Mouse (Mus musculus): ENCODE results near the gene Rnf19b. TPM values are rescaled to one million over a fixed set of nuclear protein-coding genes. Genes with fewer than 3 reads are reported as not detected.

The Rnf19b gene
- total RNA-seq (2014; fragmentation: Nextera tagmentation) (10.8 and 14.2 TPM in 2 replicates), total RNA-seq (2017) (76.9 and 87.2 TPM in 2 replicates), polyA plus RNA-seq (2012) (42.8 and 48.1 TPM in 2 replicates)

- Histone ChIP-seq H3K27me3 (ENCODE audit: insufficient read depth, low read length) (no peaks in the 10 kb centered on the region), H3K4me1 (ENCODE audit: insufficient read depth, low read depth, low read length) (peaks cover 50% of the 10 kb centered on the region), H3K9me3 (replicated peaks) (no peaks in the 10 kb centered on the region), H3K4me3 (ENCODE audit: low read depth, low read length) (peak within 1 kb of the TSS; percentile 97), H3K36me3 (replicated peaks) (peaks cover 31% of the 10 kb centered on the region)
- TF ChIP-seq GATA1 (IDR thresholded peaks at IDR 0.05; ENCODE audit: borderline replicate concordance, low read length) (no peak), GATA2 (IDR thresholded peaks at IDR 0.05; ENCODE audit: borderline replicate concordance, low read depth, low read length) (no peak), POLR2AphosphoS5 (IDR thresholded peaks at IDR 0.05; ENCODE audit: insufficient replicate concordance, low read depth, low read length) (no peak), TAL1 (conservative IDR thresholded peaks at IDR 0.05; ENCODE audit: low read depth, low read length) (no peak), CTCF (IDR thresholded peaks at IDR 0.05; ENCODE audit: low read depth, low read length) (no peak)
- peak; percentile 40 for DNase-seq (ENCODE audit: low spot score)
- no peak for ATAC-seq (ENCODE audit: extremely low read depth, insufficient number of reproducible peaks, low FRiP score, poor library complexity, severe bottlenecking)
Measured at GRCm38 (mm10) chr4:129058207-129059092, at the start of gene Rnf19b. Gene Rnf19b, plus strand, starts transcription at chr4:129058271.

GRCm38 (mm10) chr4:129008672-129009071 is 49.4 kb upstream of the Rnf19b start:
- DNase-seq (ENCODE audit: low spot score) (no peak), ATAC-seq (ENCODE audit: extremely low read depth, insufficient number of reproducible peaks, low FRiP score, poor library complexity, severe bottlenecking) (peak; percentile 64)
- no peaks in the 10 kb centered on the region for H3K9me3 ChIP-seq (replicated peaks)
- H3K27me3 ChIP-seq (ENCODE audit: insufficient read depth, low read length), result no peaks in the 10 kb centered on the region
- TF ChIP-seq POLR2AphosphoS5 (IDR thresholded peaks at IDR 0.05; ENCODE audit: insufficient replicate concordance, low read depth, low read length), result no peak
- 0 out of 2 replicates have a peak, but pooled peaks have one; percentile 20 for TF ChIP-seq TAL1 (conservative IDR thresholded peaks at IDR 0.05; ENCODE audit: low read depth, low read length)
- H3K36me3 ChIP-seq (replicated peaks), result peaks cover 93% of the 10 kb centered on the region
- no peak overlapping the region for H3K4me3 ChIP-seq (ENCODE audit: low read depth, low read length)
- peaks cover 54% of the 10 kb centered on the region for H3K4me1 ChIP-seq (ENCODE audit: insufficient read depth, low read depth, low read length)

DNA sequence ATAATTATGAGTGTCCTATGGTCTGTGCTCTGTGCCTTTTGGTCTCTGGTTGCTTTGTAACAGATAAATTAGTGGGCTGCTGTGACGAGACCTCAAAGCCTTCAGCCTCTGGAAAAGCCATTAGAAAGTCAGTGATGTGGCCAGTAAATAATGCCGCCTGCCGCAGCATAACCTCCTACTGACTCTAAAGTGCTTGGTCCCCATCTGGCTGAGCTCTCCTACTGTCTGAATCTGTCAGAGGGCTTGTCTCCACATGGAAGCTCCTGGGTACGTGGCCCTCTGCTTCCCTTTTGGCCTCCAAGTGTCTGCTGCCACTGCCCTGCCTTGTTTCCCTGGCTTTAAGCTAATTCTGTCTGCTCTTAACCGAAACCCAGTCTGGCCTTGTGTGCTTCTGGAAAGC is 48.5 kb upstream of the Rnf19b start:
- H3K36me3 ChIP-seq (replicated peaks), result peaks cover 87% of the 10 kb centered on the region
- no peaks in the 10 kb centered on the region; the same call in 1 of the 2 replicates for H3K27me3 ChIP-seq (ENCODE audit: insufficient read depth, low read length)
- TF ChIP-seq GATA2 (IDR thresholded peaks at IDR 0.05; ENCODE audit: borderline replicate concordance, low read depth, low read length) (no peak), POLR2AphosphoS5 (IDR thresholded peaks at IDR 0.05; ENCODE audit: insufficient replicate concordance, low read depth, low read length) (no peak), GATA1 (IDR thresholded peaks at IDR 0.05; ENCODE audit: borderline replicate concordance, low read length) (no peak), TAL1 (conservative IDR thresholded peaks at IDR 0.05; ENCODE audit: low read depth, low read length) (no peak), CTCF (IDR thresholded peaks at IDR 0.05; ENCODE audit: low read depth, low read length) (no peak)
- peaks cover 50% of the 10 kb centered on the region for H3K4me1 ChIP-seq (ENCODE audit: insufficient read depth, low read depth, low read length)
- ATAC-seq (ENCODE audit: extremely low read depth, insufficient number of reproducible peaks, low FRiP score, poor library complexity, severe bottlenecking), result no peak
- H3K4me3 ChIP-seq (ENCODE audit: low read depth, low read length), result no peak overlapping the region
- no peak for DNase-seq (ENCODE audit: low spot score)
- H3K9me3 ChIP-seq (replicated peaks), result no peaks in the 10 kb centered on the region

GRCm38 (mm10) chr4:129011604-129012121 is 46.4 kb upstream of the Rnf19b start:
- TF ChIP-seq CTCF (IDR thresholded peaks at IDR 0.05; ENCODE audit: low read depth, low read length), result no peak
- no peak for TF ChIP-seq TAL1 (conservative IDR thresholded peaks at IDR 0.05; ENCODE audit: low read depth, low read length)
- TF ChIP-seq POLR2AphosphoS5 (IDR thresholded peaks at IDR 0.05; ENCODE audit: insufficient replicate concordance, low read depth, low read length), result no peak
- no peak for TF ChIP-seq GATA1 (IDR thresholded peaks at IDR 0.05; ENCODE audit: borderline replicate concordance, low read length)
- TF ChIP-seq GATA2 (IDR thresholded peaks at IDR 0.05; ENCODE audit: borderline replicate concordance, low read depth, low read length), result no peak
- DNase-seq (ENCODE audit: low spot score), result no peak
- Histone ChIP-seq H3K4me1 (ENCODE audit: insufficient read depth, low read depth, low read length) (peaks cover 41% of the 10 kb centered on the region), H3K4me3 (ENCODE audit: low read depth, low read length) (no peak overlapping the region), H3K36me3 (replicated peaks) (peaks cover 68% of the 10 kb centered on the region), H3K27me3 (ENCODE audit: insufficient read depth, low read length) (peaks cover 3% of the 10 kb centered on the region), H3K9me3 (replicated peaks) (no peaks in the 10 kb centered on the region)
- peak; percentile 77 for ATAC-seq (ENCODE audit: extremely low read depth, insufficient number of reproducible peaks, low FRiP score, poor library complexity, severe bottlenecking)

DNA sequence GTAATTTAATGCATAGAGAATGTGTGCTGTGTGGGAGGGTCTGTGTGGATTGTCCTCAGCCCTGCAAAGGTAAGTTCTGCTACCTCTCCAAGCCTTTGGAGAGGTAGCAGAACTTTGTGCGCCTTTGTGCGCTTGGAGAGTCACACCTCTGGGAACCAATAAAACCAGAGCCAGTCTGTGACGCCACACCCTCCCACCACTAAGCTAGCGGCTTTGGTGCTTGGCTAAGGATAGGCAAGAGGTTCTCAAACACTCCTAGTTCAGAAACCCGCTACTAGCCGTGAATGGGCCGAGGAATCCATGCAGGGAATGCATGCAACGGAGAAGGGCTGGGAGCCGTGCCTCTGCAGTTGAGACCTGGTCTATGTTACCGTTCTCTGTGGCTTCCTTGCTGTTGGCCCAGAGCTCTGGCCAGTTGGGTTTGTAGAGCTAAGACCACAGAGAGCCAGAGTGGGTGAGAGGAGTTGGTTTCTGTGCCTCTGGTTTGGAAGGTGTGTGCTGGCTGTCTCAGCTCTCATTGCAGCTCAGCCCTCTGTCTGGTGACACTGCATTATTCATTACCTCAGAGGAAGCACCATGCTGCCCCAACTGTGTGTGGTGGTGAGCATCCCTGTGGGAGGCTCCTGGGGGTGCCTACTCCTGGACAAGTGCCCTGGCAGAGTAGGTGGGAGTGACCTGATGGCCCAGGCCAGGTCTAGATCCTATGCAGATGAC is 44.8 kb upstream of the Rnf19b start:
- H3K4me3 ChIP-seq (ENCODE audit: low read depth, low read length), result no peak overlapping the region
- ATAC-seq (ENCODE audit: extremely low read depth, insufficient number of reproducible peaks, low FRiP score, poor library complexity, severe bottlenecking) (no peak), DNase-seq (ENCODE audit: low spot score) (no peak)
- TF ChIP-seq POLR2AphosphoS5 (IDR thresholded peaks at IDR 0.05; ENCODE audit: insufficient replicate concordance, low read depth, low read length) (no peak), TAL1 (conservative IDR thresholded peaks at IDR 0.05; ENCODE audit: low read depth, low read length) (no peak), GATA1 (IDR thresholded peaks at IDR 0.05; ENCODE audit: borderline replicate concordance, low read length) (no peak), CTCF (IDR thresholded peaks at IDR 0.05; ENCODE audit: low read depth, low read length) (no peak), GATA2 (IDR thresholded peaks at IDR 0.05; ENCODE audit: borderline replicate concordance, low read depth, low read length) (no peak)
- peaks cover 26% of the 10 kb centered on the region for H3K4me1 ChIP-seq (ENCODE audit: insufficient read depth, low read depth, low read length)
- peaks cover 52% of the 10 kb centered on the region for H3K36me3 ChIP-seq (replicated peaks)
- H3K27me3 ChIP-seq (ENCODE audit: insufficient read depth, low read length), result peaks cover 9% of the 10 kb centered on the region
- H3K9me3 ChIP-seq (replicated peaks), result no peaks in the 10 kb centered on the region

- no peak for ATAC-seq (ENCODE audit: extremely low read depth, insufficient number of reproducible peaks, low FRiP score, poor library complexity, severe bottlenecking)
- H3K27me3 ChIP-seq (ENCODE audit: insufficient read depth, low read length), result peaks cover 25% of the 10 kb centered on the region
- peaks cover 21% of the 10 kb centered on the region for H3K36me3 ChIP-seq (replicated peaks)
- peaks cover 13% of the 10 kb centered on the region for H3K4me1 ChIP-seq (ENCODE audit: insufficient read depth, low read depth, low read length)
- DNase-seq (ENCODE audit: low spot score), result no peak
- H3K4me3 ChIP-seq (ENCODE audit: low read depth, low read length), result no peak overlapping the region
- H3K9me3 ChIP-seq (replicated peaks), result no peaks in the 10 kb centered on the region
- no peak for TF ChIP-seq TAL1 (conservative IDR thresholded peaks at IDR 0.05; ENCODE audit: low read depth, low read length)
- TF ChIP-seq GATA2 (IDR thresholded peaks at IDR 0.05; ENCODE audit: borderline replicate concordance, low read depth, low read length), result no peak
- TF ChIP-seq POLR2AphosphoS5 (IDR thresholded peaks at IDR 0.05; ENCODE audit: insufficient replicate concordance, low read depth, low read length), result no peak
- no peak for TF ChIP-seq GATA1 (IDR thresholded peaks at IDR 0.05; ENCODE audit: borderline replicate concordance, low read length)
- TF ChIP-seq CTCF (IDR thresholded peaks at IDR 0.05; ENCODE audit: low read depth, low read length), result no peak
Measured at GRCm38 (mm10) chr4:129016329-129016728, 41.7 kb upstream of the Rnf19b start.
